ENCODE assay signal across 13 mouse cellular contexts in the genomic region with DNA sequence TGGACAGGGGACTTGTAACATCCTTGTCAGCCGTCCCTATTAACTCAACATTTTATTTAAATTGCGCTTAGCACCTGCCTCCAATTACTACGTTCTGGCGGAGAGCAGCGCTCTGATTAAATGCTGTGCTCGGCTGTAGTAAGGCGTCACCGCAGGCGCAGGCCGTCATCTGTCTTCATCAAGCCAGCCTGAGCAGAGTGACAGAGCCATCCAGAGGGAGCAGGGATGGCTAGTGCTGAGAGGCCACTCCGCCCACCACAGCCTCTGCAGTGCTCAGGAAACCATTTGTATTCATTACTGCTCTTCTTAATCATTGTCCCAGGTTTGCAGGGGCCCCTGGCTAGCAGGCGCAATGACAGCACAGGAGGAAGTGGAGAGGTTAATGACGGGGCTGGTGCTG.
DNase-seq lines count a peak whose midpoint lies in the region; ATAC-seq and TF ChIP-seq lines count a peak whose summit lies in the region.
"Had no signal": no experiment of that assay in that cellular context is flagged by ENCODE, and none has a peak within 500 bp of the region (broad histone marks: within the 10 kb centered on the region; RNA-seq: fewer than 3 reads in every experiment).

No protein-coding gene starts in this region.

- intact Hi-C loops in heart, adult 2 months (cut with DNase I), result no loop called here

- no peak for DNase-seq in kidney, adult 18-20 months
- DNase-seq in embryonic facial prominence, embryonic 10.5 days (ENCODE audit: low spot score), result peak; percentile 34
- peak; percentile 63 for DNase-seq in hindbrain, postnatal 0 days (ENCODE audit: low spot score)
- no peak for DNase-seq in layer of hippocampus, adult 11-12 months (ENCODE audit: low spot score)
- no peak for DNase-seq in left cerebral cortex, adult 11 months (ENCODE audit: low spot score)
- DNase-seq in heart, adult 2 months, result no peak
- DNase-seq: gastrocnemius, adult 2 months; right cerebral cortex, adult 18-20 months had no signal

- H3K9me3 ChIP-seq in kidney, embryonic 16.5 days (ENCODE audit: low read length), result no peaks in the 10 kb centered on the region
- no peaks in the 10 kb centered on the region for H3K9me3 ChIP-seq in embryonic facial prominence, embryonic 10.5 days
- no peaks in the 10 kb centered on the region for H3K9me3 ChIP-seq in hindbrain, postnatal 0 days (ENCODE audit: low read length)
- no peaks in the 10 kb centered on the region for H3K9me3 ChIP-seq in neural tube, embryonic 13.5 days
- H3K9me3 ChIP-seq: limb, embryonic 13.5 days had no signal

- H3K4me1 ChIP-seq in kidney, embryonic 16.5 days (ENCODE audit: insufficient read depth, low read length), result peaks cover 24% of the 10 kb centered on the region
- H3K4me1 ChIP-seq in embryonic facial prominence, embryonic 10.5 days, result peaks cover 22% of the 10 kb centered on the region
- H3K4me1 ChIP-seq in hindbrain, postnatal 0 days (ENCODE audit: insufficient read depth, low read length), result no peaks in the 10 kb centered on the region
- peaks cover 17% of the 10 kb centered on the region for H3K4me1 ChIP-seq in neural tube, embryonic 13.5 days (replicated peaks)
- H3K4me1 ChIP-seq in heart, adult 2 months (ENCODE audit: control insufficient read depth, insufficient read depth, low read length), result peaks cover 4% of the 10 kb centered on the region

- no peak overlapping the region for H3K4me3 ChIP-seq in kidney, embryonic 16.5 days (ENCODE audit: low read length)
- no peak overlapping the region for H3K4me3 ChIP-seq in embryonic facial prominence, embryonic 10.5 days
- H3K4me3 ChIP-seq in hindbrain, postnatal 0 days (ENCODE audit: low read length), result no peak overlapping the region
- H3K4me3 ChIP-seq in neural tube, embryonic 13.5 days, result no peak overlapping the region
- no peak overlapping the region for H3K4me3 ChIP-seq in heart, adult 2 months
- H3K4me3 ChIP-seq: gastrocnemius, adult 2 months; limb, embryonic 13.5 days had no signal

- H3K4me2 ChIP-seq in kidney, embryonic 16.5 days (replicated peaks; ENCODE audit: low read depth, low read length), result no peak overlapping the region
- no peak overlapping the region for H3K4me2 ChIP-seq in hindbrain, postnatal 0 days (ENCODE audit: low read depth, low read length)
- H3K4me2 ChIP-seq in neural tube, embryonic 13.5 days, result peak overlapping the region; percentile 26; the same call in 1 of the 2 replicates
- H3K4me2 ChIP-seq: limb, embryonic 13.5 days had no signal

- no peak overlapping the region for H3K27ac ChIP-seq in kidney, embryonic 16.5 days (ENCODE audit: low read length)
- H3K27ac ChIP-seq in embryonic facial prominence, embryonic 10.5 days (replicated peaks), result no peak overlapping the region
- no peak overlapping the region for H3K27ac ChIP-seq in hindbrain, postnatal 0 days
- peak overlapping the region; percentile 18 for H3K27ac ChIP-seq in neural tube, embryonic 13.5 days (replicated peaks)
- no peak overlapping the region for H3K27ac ChIP-seq in heart, adult 2 months
- H3K27ac ChIP-seq: gastrocnemius, adult 2 months; limb, embryonic 13.5 days; stomach, postnatal 0 days had no signal

- peak; percentile 65; the same call in 1 of the 2 replicates for ATAC-seq in kidney, embryonic 16.5 days (ENCODE audit: low FRiP score, low TSS enrichment)
- peak; percentile 85 for ATAC-seq in hindbrain, postnatal 0 days
- ATAC-seq in neural tube, embryonic 13.5 days (ENCODE audit: low read depth), result peak; percentile 93
- ATAC-seq: activated CD4-positive, CD25-positive, alpha-beta regulatory T cell, adult 4 months had no signal

- 13% methylated on average over 13 of the region's 13 CpGs for whole genome bisulfite sequencing in kidney, embryonic 16.5 days
- WGBS in embryonic facial prominence, embryonic 10.5 days, result 48% methylated on average over 13 of the region's 13 CpGs
- 15% methylated on average over 13 of the region's 13 CpGs for WGBS in hindbrain, postnatal 0 days
- 4% methylated on average over 13 of the region's 13 CpGs for WGBS in neural tube, embryonic 13.5 days
- 60% methylated on average over 13 of the region's 13 CpGs for WGBS in heart, adult 2 months

- H3K36me3 ChIP-seq in kidney, embryonic 16.5 days (ENCODE audit: insufficient read depth, low read length), result no peaks in the 10 kb centered on the region
- H3K36me3 ChIP-seq in embryonic facial prominence, embryonic 10.5 days (replicated peaks), result no peaks in the 10 kb centered on the region
- H3K36me3 ChIP-seq in hindbrain, postnatal 0 days (ENCODE audit: insufficient read depth, low read length), result no peaks in the 10 kb centered on the region
- no peaks in the 10 kb centered on the region for H3K36me3 ChIP-seq in neural tube, embryonic 13.5 days
- no peaks in the 10 kb centered on the region for H3K36me3 ChIP-seq in heart, adult 2 months (ENCODE audit: control insufficient read depth, insufficient read depth, low read length)
- H3K36me3 ChIP-seq: limb, embryonic 13.5 days had no signal

- no peak for TF ChIP-seq CTCF in hindbrain, postnatal 0 days (IDR thresholded peaks at IDR 0.05; ENCODE audit: low read depth)
- TF ChIP-seq CTCF in heart, adult 2 months (IDR thresholded peaks at IDR 0.05), result no peak

- no peak for TF ChIP-seq EP300 in heart, adult 2 months (IDR thresholded peaks at IDR 0.05; ENCODE audit: insufficient read depth, low read depth, low read length)

- no peak for TF ChIP-seq POLR2A in heart, adult 2 months (IDR thresholded peaks at IDR 0.05; ENCODE audit: insufficient read depth, low read depth, low read length)

- H3K9ac ChIP-seq in kidney, embryonic 16.5 days (replicated peaks; ENCODE audit: low read length), result no peak overlapping the region
- H3K9ac ChIP-seq in hindbrain, postnatal 0 days (replicated peaks; ENCODE audit: low read length), result no peak overlapping the region
- no peak overlapping the region for H3K9ac ChIP-seq in neural tube, embryonic 13.5 days
- no peak overlapping the region for H3K9ac ChIP-seq in heart, adult 2 months (ENCODE audit: low read depth, low read length)
- H3K9ac ChIP-seq: limb, embryonic 13.5 days had no signal

- H3K27me3 ChIP-seq in kidney, embryonic 16.5 days (ENCODE audit: insufficient read depth, low read length), result peaks cover 2% of the 10 kb centered on the region; the same call in 1 of the 2 replicates
- peaks cover 20% of the 10 kb centered on the region for H3K27me3 ChIP-seq in embryonic facial prominence, embryonic 10.5 days (replicated peaks; ENCODE audit: low read depth, poor library complexity, severe bottlenecking)
- no peaks in the 10 kb centered on the region for H3K27me3 ChIP-seq in hindbrain, postnatal 0 days (ENCODE audit: insufficient read depth, low read length)
- H3K27me3 ChIP-seq in neural tube, embryonic 13.5 days, result 0 out of 2 replicates have a peak, but pooled peaks cover 6% of the 10 kb centered on the region
- no peaks in the 10 kb centered on the region for H3K27me3 ChIP-seq in heart, adult 2 months (ENCODE audit: control insufficient read depth, insufficient read depth, low read length)

- no peaks in the 10 kb centered on the region for H3K79me2 ChIP-seq in heart, adult 2 months (replicated peaks; ENCODE audit: control insufficient read depth, insufficient read depth, low read length)

Comparison
In these comparisons a context has a peak if more than half of its experiments do, and no peak if none do; other contexts are left out.
1. DNase-seq: peak in embryonic facial prominence, embryonic 10.5 days (single experiment) and hindbrain, postnatal 0 days (single experiment); none in kidney, adult 18-20 months (single experiment), layer of hippocampus, adult 11-12 months (single experiment), left cerebral cortex, adult 11 months (single experiment) and heart, adult 2 months (0 of 2).
2. Peak in every context shown above with its lines, with median percentiles within 50 percentile points of each other: ATAC-seq.